Mouse (Mus musculus) mesoderm, embryonic 11.5 days (tissue): Measurements from ENCODE around the gene Aco2.

Source experiments
- DNase-seq: peaks from one replicate; pipeline ENCODE4 v3.0.0-alpha.2; 2012; ENCODE audit warnings: low read depth, low spot score

The Aco2 gene

DNA sequence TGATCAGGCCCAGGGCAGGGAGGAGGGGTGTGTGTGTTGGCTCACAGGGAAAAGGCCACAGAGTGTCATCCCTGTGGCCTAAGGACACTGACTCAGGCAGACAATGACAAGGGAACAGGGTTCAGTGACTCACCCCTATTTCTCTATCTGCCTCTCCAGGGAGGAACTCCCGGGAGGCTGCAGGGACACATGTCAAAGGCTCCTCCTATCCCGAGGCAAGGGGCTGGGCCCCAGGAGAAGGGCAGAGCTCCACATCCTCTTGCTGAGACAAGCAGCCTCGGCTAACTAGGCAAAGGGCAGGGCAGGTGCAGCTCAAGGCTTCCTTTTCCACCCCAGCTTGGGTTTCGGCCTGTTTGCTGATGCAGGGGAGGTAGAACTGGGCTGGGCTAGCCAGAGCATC is 26.4 kb upstream of the Aco2 start:
- DNase-seq = no peak

DNA sequence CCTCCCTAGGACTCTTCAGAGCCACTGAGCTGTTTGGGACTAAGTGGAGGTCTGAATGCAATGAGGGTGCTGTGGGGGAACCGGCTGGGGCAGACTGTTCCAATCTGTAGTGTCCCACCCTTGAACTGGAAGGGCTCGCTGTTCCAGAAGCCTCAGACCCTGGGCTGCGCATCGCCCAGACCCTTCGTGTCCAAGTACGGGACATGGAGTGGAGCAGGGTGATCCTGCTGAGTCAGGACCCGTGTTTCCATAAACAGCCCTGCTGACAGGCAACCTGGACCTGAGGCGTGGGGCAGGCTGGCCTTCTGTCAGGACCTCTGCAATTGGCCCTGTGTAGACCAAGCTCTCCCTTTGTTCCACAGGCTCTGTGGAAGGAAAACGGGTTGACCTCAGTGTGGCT is 25.4 kb upstream of the Aco2 start:
- DNase-seq = no peak

DNA sequence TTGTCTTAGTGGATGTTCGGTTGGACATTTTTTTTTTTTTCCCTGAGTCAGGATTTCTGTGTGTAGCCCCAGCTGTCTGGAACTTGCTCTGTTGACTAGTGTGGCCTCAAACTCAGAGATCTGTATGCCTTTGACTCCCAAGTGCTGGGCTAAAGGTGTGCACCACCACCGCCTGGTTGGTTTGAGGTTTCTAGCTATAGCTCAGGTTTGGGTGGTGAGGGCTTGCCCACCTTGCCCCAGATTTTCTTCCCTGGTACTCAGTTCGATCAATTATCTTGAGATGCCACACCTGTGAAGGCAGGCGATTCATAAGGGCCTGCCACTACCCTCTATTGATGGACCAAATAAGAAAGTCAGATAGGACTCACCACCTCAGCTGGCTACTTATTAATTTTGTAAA is 24.9 kb upstream of the Aco2 start:
- no peak for DNase-seq

DNA sequence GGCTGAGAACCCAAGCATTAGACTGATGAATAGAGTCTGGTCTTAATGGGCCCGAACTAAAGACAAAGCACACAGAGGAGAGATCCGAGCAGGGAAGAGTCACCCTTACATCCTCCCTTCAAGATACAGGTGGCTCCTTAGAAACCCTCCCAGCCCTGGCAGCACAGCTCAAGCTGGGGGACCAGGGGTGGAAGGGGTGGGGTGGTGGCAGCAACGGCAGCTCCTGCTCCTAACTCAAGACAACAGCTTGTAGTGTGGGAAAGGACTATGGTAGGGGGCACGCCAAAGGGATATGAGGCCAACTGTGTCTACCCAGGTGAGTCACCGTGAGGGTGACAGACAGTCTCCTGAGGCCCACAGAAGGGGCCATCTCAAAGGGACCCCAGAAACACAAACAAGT is 24.2 kb upstream of the Aco2 start:
- DNase-seq = no peak

DNA sequence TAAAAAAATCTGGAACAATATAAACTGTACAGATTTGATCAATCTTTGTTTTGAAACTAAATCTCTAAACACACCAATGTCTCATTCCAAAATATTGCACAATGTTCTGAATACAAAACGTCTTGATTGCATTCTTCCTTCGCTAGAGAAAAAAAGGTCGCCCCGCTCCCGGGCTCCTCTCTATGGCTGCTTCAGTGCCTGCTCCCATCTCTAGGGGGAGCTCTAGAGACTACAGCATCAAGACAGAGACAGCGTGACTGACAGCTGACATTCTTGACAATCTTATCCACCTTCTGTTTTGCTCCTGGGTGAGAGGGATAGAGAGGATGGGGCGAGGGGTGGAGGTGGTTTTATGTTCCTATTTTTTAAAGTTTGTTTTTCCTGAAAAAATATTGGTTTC is 23.8 kb upstream of the Aco2 start:
- DNase-seq = peak; percentile 45

DNA sequence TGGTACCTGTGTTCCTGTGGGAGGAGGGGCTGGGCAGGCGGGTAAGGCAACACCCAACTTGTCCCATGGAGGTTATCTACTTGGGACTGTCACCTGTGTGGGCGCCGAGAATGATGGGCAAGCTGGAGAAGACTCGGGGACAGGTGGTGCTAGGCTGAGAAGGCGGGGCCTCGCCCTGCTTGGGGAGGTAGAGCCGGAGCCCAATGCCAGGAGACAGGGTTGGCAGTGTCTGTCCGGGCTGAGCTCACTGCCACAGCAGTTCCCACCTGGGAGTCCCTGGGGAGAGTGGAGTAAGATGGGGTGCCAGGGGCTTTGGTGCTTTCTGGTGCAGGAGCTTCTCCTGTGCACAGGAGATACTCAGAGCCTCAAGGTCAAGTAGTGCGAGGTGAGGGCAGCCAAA is 23.0 kb upstream of the Aco2 start:
- no peak for DNase-seq

DNA sequence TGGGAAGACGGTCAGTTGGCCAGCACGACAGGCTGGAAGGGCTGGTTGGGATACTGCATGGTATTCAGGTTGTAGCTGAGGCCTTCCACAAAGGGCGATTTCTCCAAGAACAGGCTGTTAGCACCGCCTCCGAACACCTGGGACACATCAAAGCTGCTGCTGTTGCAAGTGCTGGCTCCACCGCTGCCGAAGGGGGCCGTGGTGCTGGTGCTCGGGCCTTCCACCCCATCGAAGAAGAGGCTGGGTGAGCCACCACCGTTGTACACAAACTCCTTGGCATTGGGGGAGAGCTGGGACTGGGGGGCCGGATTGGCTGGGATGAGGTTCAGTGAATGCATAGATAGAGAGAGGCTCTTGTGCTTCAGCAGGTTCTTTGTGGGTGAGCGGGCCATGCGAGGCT is 21.4 kb upstream of the Aco2 start:
- DNase-seq = no peak

DNA sequence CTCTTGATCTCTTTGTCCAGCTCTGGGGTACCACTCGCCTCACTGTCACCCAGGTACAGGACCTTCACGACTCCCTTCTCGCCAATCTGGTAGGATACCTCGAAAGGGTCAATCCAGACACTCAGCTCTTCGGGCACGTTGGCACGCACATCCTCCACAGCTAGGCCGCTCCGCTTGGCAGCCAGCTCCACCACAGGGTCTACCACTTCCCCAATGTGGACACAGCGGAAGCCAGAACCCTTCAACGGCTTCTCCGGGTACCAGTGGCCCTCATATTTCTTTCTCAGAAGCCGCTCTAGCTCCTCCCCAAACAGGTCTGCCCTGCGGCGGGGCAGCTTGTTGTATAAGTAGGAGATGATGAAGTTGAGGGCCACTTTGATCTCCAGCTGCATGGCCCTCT is 20.7 kb upstream of the Aco2 start:
- DNase-seq = no peak

DNA sequence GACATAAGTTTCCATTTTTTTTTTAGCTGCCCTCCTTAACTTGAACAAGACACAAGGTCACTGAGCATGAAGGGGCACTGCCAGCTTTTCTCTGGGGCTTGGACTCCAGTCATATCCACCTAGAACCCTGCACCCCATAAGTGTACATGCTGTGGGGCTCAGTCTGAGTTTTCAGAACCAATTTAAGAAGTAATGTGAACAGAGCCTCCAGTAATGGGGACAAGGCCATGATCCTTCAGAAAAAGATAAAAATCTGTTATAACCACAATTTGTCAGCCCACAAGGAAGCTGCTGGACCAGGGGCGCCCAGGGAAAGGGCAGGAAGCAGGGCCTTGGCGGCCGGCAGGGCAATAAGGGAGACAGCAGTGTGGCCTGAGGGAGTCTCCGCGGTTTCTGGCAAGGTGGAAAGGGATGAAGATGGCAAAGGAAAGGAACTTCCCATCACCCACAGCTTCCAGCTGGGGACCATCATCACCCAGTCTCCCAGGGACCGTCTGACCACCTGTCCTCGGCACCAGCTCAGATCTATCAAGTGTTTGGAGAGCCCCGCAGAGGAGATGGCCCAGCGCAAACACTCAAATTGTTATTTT is 19.6 kb upstream of the Aco2 start:
- no peak for DNase-seq

DNA sequence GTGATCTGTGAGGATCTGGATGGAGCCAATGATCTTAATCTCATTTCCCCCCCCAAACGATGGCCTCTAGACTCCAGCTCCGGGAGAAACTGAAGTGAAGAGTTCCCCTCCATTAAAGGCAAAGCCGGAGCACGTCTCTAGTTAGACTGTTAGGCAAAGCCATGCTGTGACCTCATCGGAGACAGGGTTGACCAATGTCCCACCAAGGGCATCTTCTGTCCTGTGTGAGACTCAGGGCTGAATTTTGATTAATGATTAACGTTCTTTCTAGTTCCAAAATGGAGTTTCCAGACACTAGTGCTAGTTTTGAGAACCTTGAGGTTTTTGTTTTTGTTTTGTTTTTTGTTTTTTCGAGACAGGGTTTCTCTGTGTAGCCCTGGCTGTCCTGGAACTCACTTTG is 19.0 kb upstream of the Aco2 start:
- DNase-seq = no peak

DNA sequence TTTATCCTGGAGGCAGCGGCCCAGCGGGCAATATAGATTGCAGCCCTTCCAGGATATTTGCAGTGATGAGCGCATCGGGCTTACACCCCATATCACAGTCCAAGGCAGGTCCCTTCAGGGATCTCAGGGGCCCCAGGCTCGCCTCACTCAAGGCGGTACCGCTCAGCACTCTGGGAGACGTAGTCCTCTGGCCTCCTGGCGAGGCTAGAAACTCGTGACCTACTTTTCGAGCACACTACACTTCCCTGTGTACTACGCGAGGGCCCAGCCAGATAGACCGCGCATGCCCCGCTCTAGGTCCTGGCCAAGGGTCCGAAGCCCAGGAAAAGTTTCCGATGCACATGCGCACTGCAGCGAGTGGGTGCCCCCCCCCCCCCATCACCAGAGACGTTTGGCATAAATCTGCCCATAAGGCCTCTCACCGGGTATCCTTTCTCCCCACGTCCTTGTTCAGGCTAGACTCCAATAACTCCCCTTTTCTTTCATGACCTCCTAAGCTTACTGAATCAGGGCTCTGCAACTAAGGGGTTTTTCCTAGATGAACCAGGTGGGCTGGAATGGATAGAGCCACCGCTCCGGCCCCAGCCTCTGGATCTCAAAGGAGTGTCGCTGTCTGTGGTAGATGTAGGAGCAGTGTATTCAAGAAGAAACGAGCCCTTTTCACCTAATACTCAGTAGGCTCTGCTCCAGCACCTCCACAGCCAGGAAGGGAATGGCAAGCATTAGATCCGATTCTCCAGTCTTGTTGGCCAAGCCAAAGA is 15.9 kb upstream of the Aco2 start:
- DNase-seq = peak; percentile 92

DNA sequence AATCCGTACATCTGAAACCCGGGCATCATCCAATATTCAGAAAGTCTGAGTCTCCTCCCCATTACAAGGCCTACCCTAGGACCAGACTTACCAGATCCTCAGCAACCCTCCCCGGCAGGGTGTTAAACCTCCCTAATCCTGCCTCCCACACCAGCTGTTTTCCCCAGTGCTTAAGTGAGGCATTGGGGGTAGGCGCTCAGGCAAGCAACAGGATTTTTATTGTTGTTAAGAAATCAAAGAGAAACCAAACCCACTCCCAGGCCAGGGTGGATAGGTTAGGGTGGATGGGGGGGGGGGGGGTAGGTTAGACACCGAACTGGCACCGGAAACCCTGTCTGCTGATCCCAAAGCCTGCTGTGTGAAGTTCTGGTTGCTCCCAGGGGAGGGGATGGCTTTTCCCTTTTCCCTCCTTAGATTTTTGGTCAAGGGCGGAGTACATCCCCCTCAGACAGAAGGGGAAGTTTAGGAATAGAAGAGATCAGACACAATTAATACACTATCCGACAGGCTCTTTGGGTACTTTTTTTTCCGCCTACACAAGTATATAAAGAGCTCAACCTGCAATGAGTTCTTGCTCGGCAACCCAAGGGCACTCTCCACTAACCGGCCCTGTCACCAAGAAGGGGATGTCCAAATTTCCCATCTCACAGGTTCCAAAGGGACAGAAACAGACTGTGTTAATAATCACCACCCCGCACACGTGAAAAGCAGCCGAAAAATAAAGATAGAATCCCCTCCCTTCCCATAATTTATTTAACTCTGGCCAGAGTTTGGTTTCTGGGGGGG is 15.0 kb upstream of the Aco2 start:
- no peak for DNase-seq

DNA sequence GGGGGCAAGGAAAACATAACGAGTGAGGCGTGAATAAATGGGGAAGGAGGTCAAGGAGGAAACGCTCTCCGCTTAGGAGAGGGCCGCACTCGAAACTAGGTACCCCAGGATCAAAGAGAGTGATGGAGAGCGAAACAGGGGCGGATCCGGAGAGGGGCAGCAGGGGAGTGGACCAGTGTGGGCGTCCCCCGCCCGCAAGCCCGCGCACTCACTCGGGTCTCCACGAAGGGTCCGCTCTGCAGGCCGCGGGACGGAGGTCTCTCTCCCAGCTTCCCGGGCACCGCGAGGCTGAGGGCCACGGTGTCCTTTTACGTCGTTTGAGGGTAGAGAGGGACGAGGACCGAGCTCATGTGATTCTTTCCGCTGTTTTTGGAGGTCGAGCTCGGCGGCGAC is 14.4 kb upstream of the Aco2 start:
- peak; percentile 60 for DNase-seq

DNA sequence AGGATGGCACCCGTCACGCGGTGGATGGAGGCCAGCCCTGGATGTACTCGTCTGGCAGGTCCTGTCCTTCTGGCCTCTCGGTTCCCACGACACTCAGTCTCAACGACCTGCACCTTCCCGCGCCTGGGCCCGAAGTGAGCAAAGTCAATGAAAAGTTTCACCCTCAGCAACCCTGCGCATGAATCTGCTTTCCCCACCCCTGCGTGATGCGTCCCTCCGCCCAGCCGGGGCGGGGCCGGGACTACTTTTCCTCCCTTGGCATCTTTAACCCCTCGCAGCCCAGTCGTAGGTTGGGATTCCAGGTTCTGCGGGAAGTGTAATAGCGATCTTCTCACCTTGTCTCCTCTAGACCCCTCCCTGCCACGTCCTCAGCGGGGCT is 14.0 kb upstream of the Aco2 start:
- DNase-seq = peak; percentile 93

DNA sequence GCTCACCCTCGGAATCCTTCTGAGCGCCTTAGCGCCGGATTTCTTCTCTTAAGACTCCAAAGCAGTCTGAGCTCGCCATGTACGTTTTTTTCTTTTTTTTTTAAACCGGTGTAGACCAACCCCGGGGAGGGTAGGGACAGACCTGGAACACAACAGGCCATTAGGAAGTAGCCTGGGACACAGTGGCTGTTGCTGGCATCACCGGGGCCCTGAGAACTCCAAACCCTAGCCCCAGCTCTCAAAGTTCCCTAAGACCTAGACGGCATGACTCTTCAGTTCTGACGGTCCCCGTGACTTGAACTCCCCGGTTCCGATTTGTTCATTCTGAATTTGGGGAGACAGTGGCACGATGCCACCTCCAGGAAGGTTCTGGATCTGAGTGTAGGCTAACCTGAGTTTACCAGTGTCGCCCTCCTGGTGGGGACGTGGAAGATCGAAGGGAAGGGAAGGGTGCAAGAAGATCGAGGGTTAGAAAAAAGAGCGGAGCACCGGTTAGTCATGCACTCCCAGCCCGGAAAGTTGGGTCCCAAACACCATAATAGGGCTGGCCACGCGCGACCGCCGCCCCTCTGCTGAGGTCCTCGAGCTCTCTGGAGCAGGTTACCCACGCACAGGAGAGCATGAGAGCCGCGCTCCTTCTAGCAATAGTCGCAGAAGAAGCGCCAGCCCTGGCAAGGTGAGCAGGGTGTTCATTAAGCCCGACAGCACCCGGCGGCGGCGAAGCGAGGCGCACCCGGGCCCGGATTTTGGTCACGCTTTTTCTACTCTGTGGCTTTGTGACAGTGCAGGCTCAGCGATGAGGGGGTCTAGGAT is 13.4 kb upstream of the Aco2 start, which contains the start of gene Tob2:
TSS of gene Tob2 (minus strand) at position 280 of the 813 bp plus-strand sequence.
- peak; percentile 11 for DNase-seq

DNA sequence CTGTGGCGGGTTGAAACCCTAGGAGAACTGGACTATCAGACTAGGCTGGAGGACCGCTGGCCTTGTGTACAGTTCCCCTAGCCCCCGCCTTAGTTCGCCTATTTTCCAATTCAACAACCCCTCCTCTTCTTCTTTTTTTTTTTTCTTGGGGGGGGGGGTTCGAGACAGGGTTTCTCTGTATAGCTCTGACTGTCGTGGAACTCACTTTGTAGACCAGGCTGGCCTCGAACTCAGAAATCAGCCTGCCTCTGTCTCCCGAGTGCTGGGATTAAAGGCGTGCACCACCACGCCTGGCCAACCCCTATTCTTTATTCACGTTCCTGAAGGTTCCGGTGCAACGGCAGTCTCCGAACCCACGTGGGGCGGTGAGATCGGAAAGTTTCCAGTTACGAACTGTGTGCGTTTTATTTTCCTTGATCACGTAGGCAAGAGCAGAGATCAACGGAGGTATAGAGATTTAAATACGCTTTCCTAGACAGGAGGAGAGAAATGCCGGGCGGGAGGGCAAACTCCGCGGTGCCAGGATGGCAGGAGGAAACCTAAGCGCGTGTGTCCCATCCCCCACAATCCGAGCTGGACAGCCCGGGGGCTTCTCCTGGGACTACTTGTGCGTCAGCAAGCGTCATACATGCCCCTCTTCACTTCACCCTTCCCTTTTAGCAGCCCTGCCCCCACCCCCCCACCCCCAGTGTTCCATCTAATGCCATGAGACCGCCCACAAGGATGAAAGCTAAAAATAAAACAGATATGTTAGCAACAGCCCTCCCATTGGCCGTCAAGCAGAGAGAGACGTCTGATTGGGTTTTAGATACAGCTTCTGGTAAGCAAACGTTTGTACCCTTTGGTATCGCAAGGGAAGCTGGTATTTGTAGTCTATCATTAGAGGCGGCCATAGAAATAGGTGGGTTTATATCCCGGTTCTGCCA is 12.5 kb upstream of the Aco2 start:
- DNase-seq = peak; percentile 87

DNA sequence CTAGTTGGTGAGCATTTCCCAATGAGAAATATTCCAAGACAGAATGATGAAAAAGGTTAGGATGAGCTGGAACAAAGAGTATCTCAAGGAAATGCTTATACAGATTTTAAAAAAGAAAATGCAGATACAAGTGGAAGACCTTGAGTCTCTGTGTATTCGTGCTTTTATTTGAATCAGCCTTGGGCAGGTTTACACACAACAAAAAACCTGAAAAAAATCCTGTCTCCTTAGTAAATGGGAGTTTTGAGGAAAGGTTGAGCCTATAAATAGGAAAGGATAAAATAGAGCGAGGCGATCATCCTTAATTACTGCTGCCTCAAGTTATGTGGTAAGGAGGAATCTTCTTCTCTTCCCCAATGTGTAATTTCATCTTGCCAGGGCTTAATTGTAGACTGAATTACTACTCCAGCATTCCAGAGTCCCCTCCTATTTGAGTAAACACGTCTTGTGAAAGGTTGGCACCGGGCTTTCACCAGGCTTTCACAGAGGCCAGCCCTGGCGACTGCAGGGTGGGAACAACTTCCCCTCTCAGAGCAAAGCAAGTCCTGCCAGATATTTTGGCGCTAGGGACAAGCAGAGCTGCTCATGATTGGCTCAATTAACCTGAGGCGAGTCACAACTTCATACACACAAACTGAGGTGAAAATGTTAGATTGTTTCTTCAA is 11.5 kb upstream of the Aco2 start:
- DNase-seq = no peak

DNA sequence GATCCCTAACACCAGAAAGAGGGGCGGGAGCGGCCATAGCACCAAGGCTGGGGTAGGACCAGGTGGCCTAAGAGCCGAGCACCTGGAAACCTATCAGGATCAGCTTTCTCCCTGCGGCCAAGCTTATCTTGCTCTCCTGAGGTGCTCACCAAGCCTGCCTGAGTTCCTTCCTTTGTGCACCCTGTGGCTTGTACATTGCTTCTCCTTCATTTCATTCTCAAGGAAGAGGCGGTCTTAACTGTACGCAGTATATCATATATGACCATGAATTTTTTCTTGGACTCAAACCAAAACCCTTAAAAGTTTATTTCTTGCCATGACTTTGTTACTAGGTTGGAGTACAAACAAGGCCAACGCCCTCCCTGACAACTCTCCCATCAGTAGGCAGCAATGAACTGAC is 7.9 kb upstream of the Aco2 start:
- DNase-seq = no peak

DNA sequence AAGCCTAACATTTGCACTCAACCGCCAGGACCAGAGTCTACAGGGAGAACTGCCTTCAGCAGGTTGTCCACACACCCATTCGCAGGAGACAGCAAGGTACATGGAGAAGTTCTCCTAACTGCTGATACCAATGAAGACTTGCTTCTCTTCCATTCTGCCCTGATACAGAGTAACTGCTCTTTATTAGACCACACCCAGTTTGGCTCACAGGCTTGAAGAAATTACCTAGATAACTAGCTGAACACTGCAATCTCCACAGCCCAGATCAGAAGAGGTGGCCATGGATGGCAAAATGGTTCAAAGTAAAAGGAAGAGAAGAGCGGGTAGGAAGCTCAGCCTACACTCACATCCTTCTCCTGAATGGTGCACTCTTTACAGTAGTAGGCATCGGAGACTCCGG is 2.1 kb upstream of the Aco2 start:
- no peak for DNase-seq

DNA sequence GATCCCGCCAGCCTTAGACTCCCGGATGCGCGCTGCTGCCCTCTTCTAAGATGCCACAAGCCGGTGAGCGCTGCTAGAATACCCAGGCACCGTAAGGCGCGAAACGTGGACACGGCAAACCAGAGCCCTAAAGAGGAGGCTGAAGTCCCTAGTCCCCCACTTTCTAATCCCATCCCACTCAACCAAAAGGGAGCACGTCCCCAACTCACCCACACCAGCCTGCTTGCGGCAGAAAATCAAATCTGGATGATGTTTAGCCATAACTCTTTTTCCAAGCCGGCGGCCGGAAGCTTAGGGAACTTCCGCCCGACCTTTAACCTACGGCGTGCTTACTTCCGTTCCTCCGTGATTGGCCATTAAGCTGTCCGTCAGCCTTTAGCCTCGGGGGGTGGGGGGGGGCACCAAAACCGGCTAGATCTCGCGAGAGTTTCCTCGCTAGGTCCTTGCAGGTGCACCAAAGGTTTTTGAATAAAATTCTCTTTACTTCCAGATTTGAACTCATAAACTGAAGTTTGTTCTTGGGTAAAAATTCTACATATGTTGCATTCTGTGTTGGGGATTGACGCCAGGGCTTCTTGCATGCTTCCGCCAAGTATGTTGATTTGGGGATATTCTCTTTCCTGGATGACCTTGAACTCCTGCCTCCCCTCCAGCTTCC is 376 bp upstream of the Aco2 start, which contains the start of gene Phf5a:
TSS of gene Phf5a (minus strand) at position 308 of the 658 bp plus-strand sequence.
- peak; percentile 98 for DNase-seq
